Mouse (Mus musculus) layer of hippocampus, postnatal 14 days (tissue): ENCODE results near the gene Ttll1. TPM values are rescaled to one million over a fixed set of nuclear protein-coding genes. Genes with fewer than 3 reads are reported as not detected.

Experiments used
- microRNA-seq, 2 experiments: library from miRNA; unstranded; fragments of <30 nt; microRNA quantifications; one replicate each; pipeline ENCODE4 v1.2.0; 2021
- total RNA-seq, 2 experiments: library from RNA; stranded (reverse); gene quantifications; 2 replicates each; pipeline ENCODE4 v1.2.3; 2021

Ttll1 gene
- total RNA-seq, 2 experiments from 2014 or later = 37.8 to 39.2 TPM

Small RNA genes within 50 kb of the gene (microRNA-seq; reads per million reads assigned to microRNA genes)
- 0 reads per million in 2 experiments for gene Gm24575

Other genes with a start within 250 kb of the Ttll1 start
- gene Arfgap3, start 160.6 kb downstream of the Ttll1 start, total RNA-seq = 10 to 100 TPM; 17.1 to 21.1 TPM
- 10 to 100 TPM; 50.2 to 55.7 TPM for gene Pacsin2, start 46.3 kb downstream of the Ttll1 start, total RNA-seq
- gene Bik, start 16.0 kb upstream of the Ttll1 start, total RNA-seq = under 1 TPM in 1 of 2 experiments, not detected in 1; 0.37 TPM
- gene Tspo, start 52.7 kb upstream of the Ttll1 start, total RNA-seq = 1 to 10 TPM; 2.2 to 4.0 TPM
- 10 to 100 TPM; 29.3 to 30.5 TPM for gene Mcat, start 52.9 kb upstream of the Ttll1 start, total RNA-seq
- gene Ttll12, start 84.3 kb upstream of the Ttll1 start, total RNA-seq = 10 to 100 TPM; 15.1 TPM
- 10 to 100 TPM; 19.2 to 21.7 TPM for gene Scube1, start 214.1 kb upstream of the Ttll1 start, total RNA-seq